Mouse (Mus musculus) common myeloid progenitor, adult 5-6 weeks (primary cell): ENCODE measurements at regions not wholly inside any gene's neighbourhood (a gene's known extent, or its start where the extent isn't known, plus 50 kb on each side); places are given as distances from the start of the nearest gene placed in this dataset.

ENCODE experiments used
- ATAC-seq: replicated peaks from 2 replicates; pipeline ENCODE4 v1.8.0; 2016; ENCODE audit warnings: low read depth, mild to moderate bottlenecking, moderate TSS enrichment, inconsistent platforms; ENCODE audit not compliant: poor library complexity, severe bottlenecking

GRCm38 (mm10) chr12:59834809-59835208 is 615.3 kb upstream of the Fbxo33 start:
- no peak for ATAC-seq

GRCm38 (mm10) chr12:59822918-59823317 is 603.4 kb upstream of the Fbxo33 start:
- ATAC-seq: no peak

- ATAC-seq: no peak
Measured at GRCm38 (mm10) chr12:59822435-59822834, 602.9 kb upstream of the Fbxo33 start.

- ATAC-seq: no peak
Measured at GRCm38 (mm10) chr12:59821698-59822097, 602.2 kb upstream of the Fbxo33 start.

- ATAC-seq: no peak
Measured at GRCm38 (mm10) chr12:59815965-59816364, 596.4 kb upstream of the Fbxo33 start.

- no peak for ATAC-seq
Measured at GRCm38 (mm10) chr12:59814356-59814755, 594.8 kb upstream of the Fbxo33 start.

GRCm38 (mm10) chr12:59809224-59809623 is 589.7 kb upstream of the Fbxo33 start:
- ATAC-seq: no peak

GRCm38 (mm10) chr12:59798051-59798450 is 578.5 kb upstream of the Fbxo33 start:
- ATAC-seq: no peak

GRCm38 (mm10) chr12:59791473-59791872 is 571.9 kb upstream of the Fbxo33 start:
- ATAC-seq: no peak

- ATAC-seq: no peak
Measured at GRCm38 (mm10) chr12:59786831-59787230, 567.3 kb upstream of the Fbxo33 start.

- no peak for ATAC-seq
Measured at GRCm38 (mm10) chr12:59770980-59771379, 551.5 kb upstream of the Fbxo33 start.

- no peak for ATAC-seq
Measured at GRCm38 (mm10) chr12:59762260-59762659, 542.7 kb upstream of the Fbxo33 start.

- ATAC-seq: no peak
Measured at GRCm38 (mm10) chr12:59744768-59745167, 525.2 kb upstream of the Fbxo33 start.

GRCm38 (mm10) chr12:59743211-59743610 is 523.7 kb upstream of the Fbxo33 start:
- ATAC-seq: no peak

- ATAC-seq: no peak
Measured at GRCm38 (mm10) chr12:59724951-59725350, 505.4 kb upstream of the Fbxo33 start.

- ATAC-seq: no peak
Measured at GRCm38 (mm10) chr12:59722471-59723182, 503.1 kb upstream of the Fbxo33 start.

GRCm38 (mm10) chr12:59713216-59713615 is 493.7 kb upstream of the Fbxo33 start:
- ATAC-seq: no peak

GRCm38 (mm10) chr12:59683235-59683634 is 463.7 kb upstream of the Fbxo33 start:
- ATAC-seq: no peak

- ATAC-seq: no peak
Measured at GRCm38 (mm10) chr12:59663161-59663560, 443.6 kb upstream of the Fbxo33 start.

GRCm38 (mm10) chr12:59630678-59631077 is 411.2 kb upstream of the Fbxo33 start:
- no peak for ATAC-seq

- no peak for ATAC-seq
Measured at GRCm38 (mm10) chr12:59623147-59623546, 403.6 kb upstream of the Fbxo33 start.

- ATAC-seq: no peak
Measured at GRCm38 (mm10) chr12:59621132-59621531, 401.6 kb upstream of the Fbxo33 start.
